Mouse (Mus musculus): Measurements from ENCODE around the gene Sh3kbp1.

Gene Sh3kbp1

DNA sequence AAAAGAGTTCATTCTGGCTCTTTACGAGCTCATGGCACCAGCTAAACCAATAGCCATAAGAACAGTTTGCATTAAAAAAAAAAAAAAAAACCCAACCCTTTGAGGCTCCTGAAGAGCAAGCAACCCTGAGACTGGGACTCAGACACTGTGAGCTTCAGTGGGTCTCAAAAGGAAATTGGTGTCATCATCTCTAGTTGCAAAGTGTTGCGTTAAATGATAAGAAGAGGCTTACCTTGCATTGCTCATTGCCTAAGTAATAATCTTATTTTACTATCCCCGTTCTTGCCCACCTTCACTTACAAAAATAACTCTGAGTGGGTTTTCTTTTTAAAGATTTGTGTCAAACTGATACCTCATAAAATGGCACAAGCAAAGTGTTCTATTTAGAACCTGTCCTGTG is 21.5 kb downstream of the Sh3kbp1 start:
- Histone ChIP-seq H3K36me3 (ENCODE audit: control insufficient read depth, insufficient read depth, low read length, poor library complexity, severe bottlenecking) (no peaks in the 10 kb centered on the region), H3K27me3 (ENCODE audit: control insufficient read depth, insufficient read depth, low read length, poor library complexity, severe bottlenecking) (no peaks in the 10 kb centered on the region)
- DNase-seq (ENCODE audit: low read depth, low spot score) = peak; percentile 9

DNA sequence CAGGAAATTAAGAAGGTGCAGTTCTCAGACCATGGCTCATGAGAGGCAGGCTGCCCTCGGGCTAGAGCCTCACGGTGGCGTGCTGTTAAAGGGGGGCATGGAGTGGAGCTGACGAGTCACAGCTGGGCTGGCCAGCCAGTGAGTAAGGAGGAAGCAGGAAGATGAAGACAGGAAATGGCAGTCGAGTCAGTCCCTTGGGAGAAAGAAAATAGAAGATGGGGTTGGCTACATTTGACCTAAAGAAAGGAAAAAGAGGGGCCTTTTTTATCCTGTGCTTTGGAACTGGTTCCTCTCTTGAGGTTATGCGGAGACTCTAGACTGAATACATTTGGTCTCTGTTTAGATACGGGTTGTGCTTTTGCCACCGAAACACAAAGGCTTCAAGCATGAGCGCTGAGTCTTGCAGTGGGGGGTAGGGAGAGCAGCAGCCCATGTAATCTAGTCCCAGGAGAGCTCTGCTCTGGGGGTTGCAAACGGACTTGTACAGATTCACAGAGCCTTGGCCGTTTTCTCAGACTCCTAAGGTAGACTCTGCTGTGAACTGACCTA is 23.1 kb downstream of the Sh3kbp1 start:
- Histone ChIP-seq H3K27me3 (ENCODE audit: control insufficient read depth, insufficient read depth, low read length, poor library complexity, severe bottlenecking) (no peaks in the 10 kb centered on the region), H3K36me3 (ENCODE audit: control insufficient read depth, insufficient read depth, low read length, poor library complexity, severe bottlenecking) (no peaks in the 10 kb centered on the region)
- peak; percentile 84 for DNase-seq (ENCODE audit: low read depth, low spot score)

DNA sequence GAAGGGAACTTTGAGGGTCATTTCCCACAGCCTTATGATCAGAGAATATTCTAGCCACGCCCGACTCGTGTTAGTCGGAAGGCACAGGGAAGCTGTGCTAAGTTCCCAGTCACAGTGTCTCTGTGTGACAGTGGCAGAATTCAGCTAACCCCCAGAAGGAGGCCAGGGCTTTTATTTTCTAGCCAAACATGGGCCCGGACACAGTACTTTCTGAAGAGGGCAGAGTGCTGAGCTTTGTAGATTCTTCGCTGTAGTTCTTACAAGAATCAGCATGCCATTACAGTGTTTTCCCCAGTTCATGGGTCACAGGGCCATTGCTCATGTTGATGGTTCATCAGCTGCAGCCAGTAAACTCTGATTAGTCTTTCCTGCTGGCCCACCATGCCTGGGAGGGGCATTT is 23.7 kb downstream of the Sh3kbp1 start:
- no peak for DNase-seq (ENCODE audit: low read depth, low spot score)
- no peaks in the 10 kb centered on the region for H3K27me3 ChIP-seq (ENCODE audit: control insufficient read depth, insufficient read depth, low read length, poor library complexity, severe bottlenecking)
- H3K36me3 ChIP-seq (ENCODE audit: control insufficient read depth, insufficient read depth, low read length, poor library complexity, severe bottlenecking) = no peaks in the 10 kb centered on the region

DNA sequence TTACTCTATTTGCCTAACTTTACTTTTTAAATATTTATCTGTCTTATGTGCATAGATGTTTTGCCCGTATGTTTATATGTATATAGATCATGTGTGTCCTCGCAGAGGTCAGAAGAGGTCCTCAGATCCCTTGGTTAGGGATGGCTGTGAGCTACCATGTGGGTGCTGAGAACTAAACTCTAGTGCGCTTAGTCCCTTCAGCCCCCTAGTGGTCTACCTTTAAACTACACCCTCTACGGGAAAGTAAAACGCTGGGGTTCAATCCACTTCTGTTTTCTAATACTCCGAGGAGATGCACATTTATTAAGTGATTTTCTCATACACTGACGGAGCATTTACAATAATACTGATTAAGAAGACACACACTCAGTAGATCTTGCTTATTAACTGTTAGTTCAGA is 44.3 kb downstream of the Sh3kbp1 start:
- H3K36me3 ChIP-seq (ENCODE audit: control insufficient read depth, insufficient read depth, low read length, poor library complexity, severe bottlenecking) = no peaks in the 10 kb centered on the region
- peak; percentile 33 for DNase-seq (ENCODE audit: low read depth, low spot score)

DNA sequence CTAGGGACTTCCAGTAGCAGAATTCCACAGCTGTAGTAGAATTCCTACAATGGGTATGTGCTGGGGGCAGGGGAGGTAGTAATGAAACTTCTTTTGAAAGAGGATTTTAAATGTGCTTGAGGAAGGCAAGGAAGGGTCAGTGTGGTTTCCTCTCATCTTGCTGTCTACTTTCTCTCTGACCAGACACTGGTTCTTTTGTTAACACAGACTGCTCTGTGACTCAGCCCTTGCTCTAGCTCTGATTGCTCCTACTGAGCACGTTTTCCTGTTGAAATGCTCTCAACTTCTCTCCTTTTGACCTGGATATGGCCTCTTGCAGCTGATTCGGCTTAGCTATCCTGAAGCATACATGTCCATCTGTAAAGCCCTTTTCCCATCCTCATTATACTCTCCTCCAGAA is 45.4 kb downstream of the Sh3kbp1 start:
- Histone ChIP-seq H3K27me3 (ENCODE audit: control insufficient read depth, insufficient read depth, low read length, poor library complexity, severe bottlenecking) (no peaks in the 10 kb centered on the region), H3K36me3 (ENCODE audit: control insufficient read depth, insufficient read depth, low read length, poor library complexity, severe bottlenecking) (no peaks in the 10 kb centered on the region)
- DNase-seq (ENCODE audit: low read depth, low spot score) = no peak

More for the DNA sequence above, 44.3 kb downstream of the Sh3kbp1 start:
- no peaks in the 10 kb centered on the region for H3K27me3 ChIP-seq (ENCODE audit: control insufficient read depth, insufficient read depth, low read length, poor library complexity, severe bottlenecking)

DNA sequence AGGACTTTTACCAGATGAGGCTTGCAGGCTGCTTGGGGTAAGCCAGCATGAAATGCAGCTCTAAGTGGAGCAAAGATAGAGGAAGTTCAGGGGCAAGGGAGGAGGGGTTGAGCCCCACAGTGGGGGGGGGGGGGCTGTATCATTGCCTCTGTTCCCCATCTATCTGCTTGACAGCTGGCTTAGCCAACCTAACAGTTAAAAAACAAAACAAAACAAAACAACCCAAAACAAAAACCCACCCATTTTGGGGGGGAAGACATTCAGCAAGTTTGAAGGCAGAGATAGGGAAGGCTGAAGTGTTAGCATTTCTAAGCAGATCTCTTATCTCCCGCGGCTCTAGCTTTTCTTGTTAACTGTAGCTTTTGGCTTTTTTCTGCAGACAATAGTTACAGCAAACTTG is 49.2 kb downstream of the Sh3kbp1 start:
- Histone ChIP-seq H3K36me3 (ENCODE audit: control insufficient read depth, insufficient read depth, low read length, poor library complexity, severe bottlenecking) (no peaks in the 10 kb centered on the region), H3K27me3 (ENCODE audit: control insufficient read depth, insufficient read depth, low read length, poor library complexity, severe bottlenecking) (no peaks in the 10 kb centered on the region)
- peak; percentile 60 for DNase-seq (ENCODE audit: low read depth, low spot score)

DNA sequence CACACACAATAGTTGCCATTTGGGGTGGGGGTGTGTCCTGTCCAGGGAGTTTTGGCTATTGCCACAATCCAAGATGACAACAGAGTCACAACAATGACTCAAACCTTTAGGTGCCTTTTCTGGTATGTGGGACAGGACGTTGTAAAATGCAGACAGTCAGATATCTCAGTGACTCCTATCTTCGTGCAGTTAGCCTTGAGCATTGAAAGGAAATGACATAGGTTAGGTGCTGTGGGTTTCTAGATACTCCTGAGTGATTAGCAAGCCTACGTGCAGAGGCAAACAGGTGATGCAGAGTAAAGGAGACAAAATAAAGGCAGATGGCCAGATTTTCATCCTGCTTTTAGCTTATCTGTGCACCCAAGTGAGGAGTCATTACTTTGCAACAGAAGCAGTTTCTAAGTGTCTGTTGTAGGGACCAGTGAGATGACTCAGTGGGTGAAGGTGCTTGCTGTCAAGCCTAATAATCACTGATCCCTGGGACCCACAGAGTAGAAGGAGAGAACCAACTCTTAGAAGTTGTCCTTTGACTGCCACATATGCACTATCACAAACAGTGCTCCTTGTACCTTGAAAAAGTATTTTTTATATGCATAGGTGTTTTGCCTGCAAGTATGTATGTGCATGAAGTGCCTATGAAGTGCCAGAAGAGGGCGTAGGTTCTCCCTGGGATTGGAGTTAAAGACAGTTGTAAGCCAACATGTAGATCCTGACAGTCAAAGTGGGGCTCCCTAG is 50.7 kb downstream of the Sh3kbp1 start:
- H3K36me3 ChIP-seq (ENCODE audit: control insufficient read depth, insufficient read depth, low read length, poor library complexity, severe bottlenecking) = no peaks in the 10 kb centered on the region

DNA sequence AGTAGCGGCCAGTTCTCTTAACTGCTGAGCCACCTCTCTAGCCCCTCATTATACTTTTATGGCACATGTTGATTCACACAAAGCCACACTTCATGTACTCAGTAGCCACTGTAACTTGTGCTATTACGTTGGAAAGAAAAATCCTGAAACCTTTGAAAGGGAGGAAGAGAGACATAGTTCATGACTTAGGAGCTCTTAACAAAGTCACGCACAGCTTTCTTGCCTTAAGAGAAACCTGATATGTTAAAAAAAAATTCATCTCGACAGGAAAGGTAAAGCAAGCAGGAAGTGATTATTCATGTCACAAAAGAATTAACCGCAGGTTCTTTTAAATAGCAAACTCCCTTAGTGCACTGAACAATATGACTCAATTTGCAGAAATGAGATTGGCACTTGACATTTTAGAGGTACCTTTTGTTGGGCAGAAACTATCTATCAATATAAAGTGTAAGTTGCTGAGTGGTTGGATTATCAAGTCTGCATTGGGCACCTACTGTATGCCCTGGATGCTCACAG is 51.3 kb downstream of the Sh3kbp1 start:
- DNase-seq (ENCODE audit: low read depth, low spot score) = peak; percentile 62
- Histone ChIP-seq H3K27me3 (ENCODE audit: control insufficient read depth, insufficient read depth, low read length, poor library complexity, severe bottlenecking) (no peaks in the 10 kb centered on the region), H3K36me3 (ENCODE audit: control insufficient read depth, insufficient read depth, low read length, poor library complexity, severe bottlenecking) (no peaks in the 10 kb centered on the region)

More for the DNA sequence above, 50.7 kb downstream of the Sh3kbp1 start:
- H3K27me3 ChIP-seq (ENCODE audit: control insufficient read depth, insufficient read depth, low read length, poor library complexity, severe bottlenecking) = no peaks in the 10 kb centered on the region
- peak; percentile 62 for DNase-seq (ENCODE audit: low read depth, low spot score)

DNA sequence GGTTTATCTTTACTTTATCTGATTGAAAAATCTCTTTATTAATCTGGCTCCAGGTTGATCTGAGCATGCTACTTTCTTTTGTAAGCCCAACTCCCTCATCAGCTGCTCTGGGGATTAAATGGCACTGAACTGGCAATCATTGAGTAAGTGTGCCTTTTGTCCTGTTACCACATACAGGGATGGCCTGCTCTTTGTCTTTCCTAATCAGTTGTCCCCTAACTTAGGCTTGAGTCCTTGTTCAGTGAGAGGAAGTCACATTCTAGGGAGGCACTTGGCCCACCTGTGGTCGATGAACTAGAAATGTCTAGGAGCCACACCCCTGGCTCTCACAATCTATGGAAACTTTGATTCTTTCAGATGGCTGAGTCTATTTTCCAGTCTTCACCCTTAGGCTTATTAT is 58.4 kb downstream of the Sh3kbp1 start:
- no peaks in the 10 kb centered on the region for H3K36me3 ChIP-seq (ENCODE audit: control insufficient read depth, insufficient read depth, low read length, poor library complexity, severe bottlenecking)
- H3K27me3 ChIP-seq (ENCODE audit: control insufficient read depth, insufficient read depth, low read length, poor library complexity, severe bottlenecking) = no peaks in the 10 kb centered on the region
- no peak for DNase-seq (ENCODE audit: low read depth, low spot score)

DNA sequence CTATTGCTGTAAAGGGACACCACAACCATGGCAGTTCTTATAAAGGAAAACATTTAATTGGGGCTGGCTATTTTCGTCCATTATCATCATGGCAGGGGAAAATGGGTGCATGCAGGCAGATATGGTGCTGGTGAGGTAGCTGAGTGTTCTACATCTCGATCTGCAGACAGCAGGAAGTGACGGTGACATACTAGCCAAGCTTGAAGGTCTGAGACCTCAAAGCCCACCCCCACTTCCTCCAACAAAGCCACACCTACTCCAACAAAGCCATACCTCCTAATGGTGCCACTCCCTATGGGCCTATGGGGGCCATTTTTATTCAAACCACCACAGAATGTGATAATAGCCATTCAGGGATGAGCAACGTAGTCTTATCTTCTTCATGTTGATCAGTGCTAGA is 59.8 kb downstream of the Sh3kbp1 start:
- Histone ChIP-seq H3K27me3 (ENCODE audit: control insufficient read depth, insufficient read depth, low read length, poor library complexity, severe bottlenecking) (no peaks in the 10 kb centered on the region), H3K36me3 (ENCODE audit: control insufficient read depth, insufficient read depth, low read length, poor library complexity, severe bottlenecking) (no peaks in the 10 kb centered on the region)
- peak; percentile 62 for DNase-seq (ENCODE audit: low read depth, low spot score)

DNA sequence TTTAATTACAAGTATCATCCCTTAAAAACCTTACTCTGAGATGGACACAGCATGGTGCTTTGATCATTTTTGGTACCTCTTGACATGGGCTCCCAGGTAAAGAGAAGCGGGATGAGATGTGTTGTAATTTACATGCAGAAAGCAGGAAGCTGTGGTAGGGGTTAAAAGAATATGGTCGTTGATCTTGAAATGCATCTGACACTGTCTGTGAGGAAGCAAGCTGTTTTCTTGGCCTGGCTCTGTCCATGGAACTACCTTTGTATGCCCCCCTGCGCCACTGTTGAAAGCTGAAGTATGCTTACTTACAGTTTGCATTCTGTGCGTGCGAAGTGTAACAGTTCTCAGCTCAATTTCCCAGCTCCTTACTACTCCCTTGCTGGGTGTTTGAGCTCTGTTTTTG is 61.6 kb downstream of the Sh3kbp1 start:
- DNase-seq (ENCODE audit: low read depth, low spot score) = no peak
- Histone ChIP-seq H3K36me3 (ENCODE audit: control insufficient read depth, insufficient read depth, low read length, poor library complexity, severe bottlenecking) (no peaks in the 10 kb centered on the region), H3K27me3 (ENCODE audit: control insufficient read depth, insufficient read depth, low read length, poor library complexity, severe bottlenecking) (no peaks in the 10 kb centered on the region)

DNA sequence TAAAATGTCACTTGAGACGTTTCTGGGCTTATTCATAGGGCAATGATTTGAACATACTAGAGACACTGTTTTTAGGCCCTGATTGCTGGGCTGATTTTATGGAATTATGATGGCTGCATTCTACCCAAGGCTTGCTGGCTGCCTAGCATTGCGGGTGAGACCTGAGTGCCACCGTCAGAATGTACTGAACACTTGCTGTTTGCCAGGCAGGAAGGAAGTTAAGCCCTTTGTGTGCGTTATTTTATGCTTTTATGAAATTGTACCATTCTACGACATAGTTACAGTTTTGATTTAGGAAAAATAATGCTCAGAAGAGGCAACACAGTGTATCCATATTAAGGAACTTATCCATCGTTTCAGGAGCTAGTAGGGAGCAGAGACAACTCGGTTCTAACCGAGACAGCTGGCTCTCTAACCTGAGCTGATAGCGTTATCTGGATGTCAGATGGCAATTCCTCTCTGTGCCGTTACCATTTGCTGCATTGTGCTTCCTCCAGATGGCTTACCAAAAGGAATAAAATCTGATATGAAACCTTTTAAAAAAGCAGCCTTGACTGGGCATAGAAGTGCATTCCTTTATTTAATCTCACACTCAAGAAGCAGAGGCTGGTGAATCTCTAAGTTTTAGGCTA is 62.8 kb downstream of the Sh3kbp1 start:
- DNase-seq (ENCODE audit: low read depth, low spot score) = no peak
- Histone ChIP-seq H3K27me3 (ENCODE audit: control insufficient read depth, insufficient read depth, low read length, poor library complexity, severe bottlenecking) (no peaks in the 10 kb centered on the region), H3K36me3 (ENCODE audit: control insufficient read depth, insufficient read depth, low read length, poor library complexity, severe bottlenecking) (no peaks in the 10 kb centered on the region)

- no peaks in the 10 kb centered on the region for H3K27me3 ChIP-seq (ENCODE audit: control insufficient read depth, insufficient read depth, low read length, poor library complexity, severe bottlenecking)
- DNase-seq (ENCODE audit: low read depth, low spot score) = no peak
- no peaks in the 10 kb centered on the region for H3K36me3 ChIP-seq (ENCODE audit: control insufficient read depth, insufficient read depth, low read length, poor library complexity, severe bottlenecking)
Observed at GRCm38 (mm10) chrX:159693126-159693525, 66.1 kb downstream of the Sh3kbp1 start.

- Histone ChIP-seq H3K36me3 (ENCODE audit: control insufficient read depth, insufficient read depth, low read length, poor library complexity, severe bottlenecking) (no peaks in the 10 kb centered on the region), H3K27me3 (ENCODE audit: control insufficient read depth, insufficient read depth, low read length, poor library complexity, severe bottlenecking) (no peaks in the 10 kb centered on the region)
- DNase-seq (ENCODE audit: low read depth, low spot score) = no peak
Observed at GRCm38 (mm10) chrX:159696545-159696944, 69.5 kb downstream of the Sh3kbp1 start.

DNA sequence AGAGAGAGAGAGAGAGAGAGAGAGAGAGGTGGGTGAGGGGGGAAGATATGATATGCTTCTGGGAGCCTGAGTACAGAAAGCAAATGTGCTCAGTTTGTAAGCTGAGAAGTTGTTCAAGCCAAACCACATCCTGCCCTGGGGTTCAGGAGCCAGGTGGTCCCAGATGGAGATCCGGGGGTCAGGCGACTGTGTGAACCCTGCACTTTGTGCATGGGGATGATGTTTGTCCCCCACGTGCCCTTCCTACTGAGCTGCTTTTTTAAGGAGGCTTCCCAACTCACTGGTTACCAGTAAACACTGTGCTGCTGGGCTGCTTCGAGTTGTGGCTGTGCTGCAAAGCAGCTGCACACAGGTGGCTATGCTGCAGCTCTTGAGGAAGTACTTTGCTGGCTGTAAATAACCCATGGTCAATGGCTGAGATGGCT is 70.0 kb downstream of the Sh3kbp1 start:
- Histone ChIP-seq H3K27me3 (ENCODE audit: control insufficient read depth, insufficient read depth, low read length, poor library complexity, severe bottlenecking) (no peaks in the 10 kb centered on the region), H3K36me3 (ENCODE audit: control insufficient read depth, insufficient read depth, low read length, poor library complexity, severe bottlenecking) (no peaks in the 10 kb centered on the region)
- DNase-seq (ENCODE audit: low read depth, low spot score) = peak; percentile 57

Data from splenic B cell, adult 2 months (primary cell).